Mouse (Mus musculus) C2C12 (cell line): Measurements from ENCODE around the gene Aanat. TPM values are rescaled to one million over a fixed set of nuclear protein-coding genes. Genes with fewer than 3 reads are reported as not detected.
A peak's percentile ranks its signal among the peaks of the same experiment; 100 is the strongest.
"Not testable (repeated sequence)": the region's sequence is repeated elsewhere in the genome, so short reads cannot be mapped to it uniquely, and the experiment has no call there.

Source experiments
- H3K27me3 ChIP-seq: one replicate; pipeline ENCODE4 v1.6.1; 2011; ENCODE audit not compliant: control insufficient read depth, insufficient read depth, insufficient read length
- H3K36me3 ChIP-seq: one replicate; pipeline ENCODE4 v1.6.1; 2011; ENCODE audit not compliant: control insufficient read depth, insufficient read depth
- H3K4me3 ChIP-seq: one replicate; pipeline ENCODE4 v1.5.1; 2011; ENCODE audit warnings: mild to moderate bottlenecking, control low read depth; ENCODE audit not compliant: poor library complexity, insufficient read depth, severe bottlenecking
- H3K79me2 ChIP-seq: one replicate; pipeline ENCODE4 v1.6.1; 2011; ENCODE audit not compliant: control insufficient read depth, insufficient read depth
- H3K79me3 ChIP-seq: one replicate; pipeline ENCODE4 v1.6.1; 2011; ENCODE audit warnings: low read depth, control low read depth
- H3ac ChIP-seq: one replicate; pipeline ENCODE3; 2011; ENCODE audit warnings: low read depth; ENCODE audit not compliant: control insufficient read depth, insufficient read length
- CEBPB ChIP-seq: IDR thresholded peaks from one replicate; pipeline ENCODE4 v1.6.1; 2011; ENCODE audit warnings: low read depth, mild to moderate bottlenecking, control low read depth, moderate library complexity
- CTCF ChIP-seq: IDR thresholded peaks from one replicate; pipeline ENCODE4 v1.5.1; 2011; ENCODE audit not compliant: control insufficient read depth, insufficient read depth, insufficient read length
- FOSL1 ChIP-seq: IDR thresholded peaks from one replicate; pipeline ENCODE4 v1.8.0; 2011; ENCODE audit warnings: mild to moderate bottlenecking, low read length; ENCODE audit not compliant: poor library complexity, insufficient read depth, severe bottlenecking
- MAX ChIP-seq: IDR thresholded peaks from one replicate; pipeline ENCODE4 v1.6.1; 2011; ENCODE audit warnings: mild to moderate bottlenecking, control low read depth
- MYOD1 ChIP-seq: IDR thresholded peaks from one replicate; pipeline ENCODE4 v1.6.1; 2011; ENCODE audit warnings: low read depth; ENCODE audit not compliant: control insufficient read depth, insufficient read length
- MYOG ChIP-seq: IDR thresholded peaks from one replicate; pipeline ENCODE4 v1.6.1; 2011; ENCODE audit not compliant: control insufficient read depth, insufficient read length; ENCODE audit errors: extremely low read depth
- USF1 ChIP-seq: IDR thresholded peaks from one replicate; pipeline ENCODE4 v1.6.1; 2011; ENCODE audit warnings: low read depth, mild to moderate bottlenecking, control low read depth, moderate library complexity
- polyA plus RNA-seq: library from polyadenylated mRNA; unstranded; fragments of >200 nt; fragmentation: generic; extraction: Trizol; gene quantifications from one replicate; pipeline ENCODE4 v1.2.1, GENCODE M21; 2012; ENCODE audit warnings: missing spikeins

Gene Aanat
- polyA plus RNA-seq, 1 experiment = not detected

GRCm38 (mm10) chr11:116630171-116630965 is 44.1 kb downstream of the Aanat start:
- H3K27me3 ChIP-seq = no peaks in the 10 kb centered on the region
- H3K36me3 ChIP-seq = no peaks in the 10 kb centered on the region
- no peak overlapping the region for H3ac ChIP-seq
- TF ChIP-seq MYOD1 (no peak), MYOG (no peak), USF1 (no peak), CTCF (no peak), CEBPB (no peak), FOSL1 (no peak), MAX (no peak)
- no peaks in the 10 kb centered on the region for H3K79me2 ChIP-seq
- H3K79me3 ChIP-seq = no peaks in the 10 kb centered on the region
- H3K4me3 ChIP-seq = no peak overlapping the region

GRCm38 (mm10) chr11:116632962-116633361 is 46.7 kb downstream of the Aanat start:
- Histone ChIP-seq H3K4me3 (no peak overlapping the region), H3K79me2 (no peaks in the 10 kb centered on the region), H3K27me3 (no peaks in the 10 kb centered on the region), H3K36me3 (no peaks in the 10 kb centered on the region), H3K79me3 (no peaks in the 10 kb centered on the region), H3ac (no peak overlapping the region)
- TF ChIP-seq CEBPB (no peak), MYOG (no peak), MYOD1 (no peak), USF1 (no peak), MAX (no peak), CTCF (no peak)

GRCm38 (mm10) chr11:116636607-116637006 is 50.4 kb downstream of the Aanat start:
- H3K36me3 ChIP-seq, H3K79me3 ChIP-seq, H3K27me3 ChIP-seq: not testable (repeated sequence)

GRCm38 (mm10) chr11:116641168-116641567 is 54.9 kb downstream of the Aanat start:
- no peak overlapping the region for H3K4me3 ChIP-seq

More at GRCm38 (mm10) chr11:116636607-116637006, 50.4 kb downstream of the Aanat start:
- H3K4me3 ChIP-seq, H3ac ChIP-seq, H3K79me2 ChIP-seq: not testable (repeated sequence)

GRCm38 (mm10) chr11:116641731-116642130 is 55.5 kb downstream of the Aanat start:
- H3K27me3 ChIP-seq = no peaks in the 10 kb centered on the region
- no peak overlapping the region for H3ac ChIP-seq
- no peaks in the 10 kb centered on the region for H3K36me3 ChIP-seq
- no peak for TF ChIP-seq MYOG
- no peak for TF ChIP-seq CEBPB
- no peak for TF ChIP-seq MYOD1
- no peak for TF ChIP-seq CTCF
- no peak for TF ChIP-seq FOSL1
- TF ChIP-seq USF1 = no peak
- no peak for TF ChIP-seq MAX
- H3K4me3 ChIP-seq = no peak overlapping the region
- H3K79me3 ChIP-seq = no peaks in the 10 kb centered on the region
- H3K79me2 ChIP-seq = no peaks in the 10 kb centered on the region

More at GRCm38 (mm10) chr11:116641168-116641567, 54.9 kb downstream of the Aanat start:
- no peak for TF ChIP-seq MAX
- peak; percentile 21 for TF ChIP-seq CTCF
- no peaks in the 10 kb centered on the region for H3K36me3 ChIP-seq
- no peaks in the 10 kb centered on the region for H3K27me3 ChIP-seq
- no peaks in the 10 kb centered on the region for H3K79me2 ChIP-seq
- H3ac ChIP-seq = no peak overlapping the region
- no peaks in the 10 kb centered on the region for H3K79me3 ChIP-seq

- H3ac ChIP-seq = no peak overlapping the region
- no peaks in the 10 kb centered on the region for H3K79me2 ChIP-seq
- H3K27me3 ChIP-seq = no peaks in the 10 kb centered on the region
- no peaks in the 10 kb centered on the region for H3K79me3 ChIP-seq
- peak; percentile 63 for TF ChIP-seq CTCF
- TF ChIP-seq MYOG = no peak
- no peaks in the 10 kb centered on the region for H3K36me3 ChIP-seq
- H3K4me3 ChIP-seq = no peak overlapping the region
Observed at GRCm38 (mm10) chr11:116642681-116643578, 56.7 kb downstream of the Aanat start.
